ENCODE assay signal across 14 mouse cellular contexts in the genomic region with DNA sequence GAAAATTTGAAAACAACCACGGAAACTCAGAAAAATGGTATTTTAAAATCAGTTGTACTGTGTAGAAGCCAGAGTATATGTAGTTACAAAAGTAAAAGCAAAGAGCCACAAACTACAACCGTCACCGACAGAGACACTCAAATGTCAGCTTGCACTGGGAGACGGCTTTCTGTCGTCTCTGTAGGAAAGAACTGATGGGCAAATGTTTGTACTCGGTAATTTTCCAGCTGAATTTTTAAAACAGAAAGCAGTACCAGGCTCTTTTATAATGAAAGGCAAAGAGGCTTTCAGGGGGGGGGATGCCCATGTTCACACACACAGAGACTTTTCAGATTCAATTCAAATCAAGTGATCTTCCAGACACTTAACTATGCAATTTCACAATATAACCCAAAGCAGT. TPM values are rescaled to one million over a fixed set of nuclear protein-coding genes. Genes with fewer than 3 reads are reported as not detected.
DNase-seq lines count a peak whose midpoint lies in the region; ATAC-seq and TF ChIP-seq lines count a peak whose summit lies in the region.
"Had no signal": no experiment of that assay in that cellular context is flagged by ENCODE, and none has a peak within 500 bp of the region (broad histone marks: within the 10 kb centered on the region; RNA-seq: fewer than 3 reads in every experiment).

No protein-coding gene starts in this region.

- H3K27ac ChIP-seq in limb, embryonic 12.5 days, result peak overlapping the region; percentile 67; the same call in 1 of the 2 replicates
- no peak overlapping the region for H3K27ac ChIP-seq in limb, embryonic 10.5 days
- H3K27ac ChIP-seq in cortical plate, adult 2 months (ENCODE audit: insufficient read depth, low read length), result peak overlapping the region; percentile 86
- peak overlapping the region; percentile 61 for H3K27ac ChIP-seq in limb, embryonic 13.5 days
- H3K27ac ChIP-seq: midbrain, embryonic 13.5 days; neural tube, embryonic 13.5 days had no signal

- peak; percentile 67 for DNase-seq in heart, adult 11 months
- DNase-seq in heart, postnatal 36 days, result no peak
- no peak for DNase-seq in limb, embryonic 10.5 days (ENCODE audit: low spot score)
- DNase-seq in yolk sac, embryonic 10.5 days (ENCODE audit: low spot score), result no peak
- DNase-seq in right cerebral cortex, adult 2 months (ENCODE audit: low spot score in 2 of 2), result no peak
- DNase-seq: cerebellum, adult 9-10 months; heart, postnatal 10 days; right cerebral cortex, adult 18-20 months had no signal

- 0 out of 2 replicates have a peak, but pooled peaks have one; percentile 19 for TF ChIP-seq POLR2A in cortical plate, adult 2 months (IDR thresholded peaks at IDR 0.05; ENCODE audit: extremely low read depth, insufficient read depth, low read length)

- no peak for TF ChIP-seq CTCF in cortical plate, adult 2 months (IDR thresholded peaks at IDR 0.05; ENCODE audit: extremely low read depth, insufficient read depth, low read length)

- intact Hi-C loops in heart, postnatal 36 days (cut with DNase I), result no loop called here

- H3K4me3 ChIP-seq in limb, embryonic 12.5 days (replicated peaks), result no peak overlapping the region
- H3K4me3 ChIP-seq in limb, embryonic 10.5 days, result no peak overlapping the region
- H3K4me3 ChIP-seq in cortical plate, adult 2 months (ENCODE audit: insufficient read depth, low read length), result no peak overlapping the region
- H3K4me3 ChIP-seq in limb, embryonic 13.5 days, result no peak overlapping the region
- H3K4me3 ChIP-seq: liver, embryonic 15.5 days; midbrain, embryonic 13.5 days; neural tube, embryonic 13.5 days had no signal

- no peak for ATAC-seq in limb, embryonic 12.5 days (ENCODE audit: insufficient number of reproducible peaks, insufficient read depth, low FRiP score, low TSS enrichment, low read depth)
- no peak for ATAC-seq in limb, embryonic 13.5 days (ENCODE audit: low FRiP score, low read depth)

- WGBS in limb, embryonic 12.5 days, result 19% methylated on average over 6 of the region's 6 CpGs
- 26% methylated on average over 6 of the region's 6 CpGs for WGBS in limb, embryonic 10.5 days
- 27% methylated on average over 6 of the region's 6 CpGs for WGBS in limb, embryonic 13.5 days

- H3K36me3 ChIP-seq in limb, embryonic 12.5 days, result no peaks in the 10 kb centered on the region
- H3K36me3 ChIP-seq in limb, embryonic 10.5 days, result peaks cover 2% of the 10 kb centered on the region; the same call in 1 of the 2 replicates
- 0 out of 2 replicates have a peak, but pooled peaks cover 4% of the 10 kb centered on the region for H3K36me3 ChIP-seq in limb, embryonic 13.5 days
- H3K36me3 ChIP-seq: midbrain, embryonic 13.5 days; neural tube, embryonic 13.5 days had no signal

- H3K9ac ChIP-seq in limb, embryonic 12.5 days (replicated peaks), result no peak overlapping the region
- 0 out of 2 replicates have a peak overlapping the region, but pooled peaks have one; percentile 32 for H3K9ac ChIP-seq in limb, embryonic 13.5 days
- H3K9ac ChIP-seq: liver, embryonic 15.5 days; midbrain, embryonic 13.5 days; neural tube, embryonic 13.5 days had no signal

- no peaks in the 10 kb centered on the region for H3K9me3 ChIP-seq in limb, embryonic 12.5 days
- H3K9me3 ChIP-seq in limb, embryonic 10.5 days (replicated peaks), result no peaks in the 10 kb centered on the region
- no peaks in the 10 kb centered on the region for H3K9me3 ChIP-seq in limb, embryonic 13.5 days
- H3K9me3 ChIP-seq: liver, embryonic 15.5 days; midbrain, embryonic 13.5 days; neural tube, embryonic 13.5 days had no signal

- no peaks in the 10 kb centered on the region for H3K27me3 ChIP-seq in limb, embryonic 12.5 days
- no peaks in the 10 kb centered on the region for H3K27me3 ChIP-seq in limb, embryonic 10.5 days (ENCODE audit: low read depth, poor library complexity, severe bottlenecking)
- H3K27me3 ChIP-seq in limb, embryonic 13.5 days, result no peaks in the 10 kb centered on the region
- H3K27me3 ChIP-seq: liver, embryonic 15.5 days; midbrain, embryonic 13.5 days; neural tube, embryonic 13.5 days had no signal

- peaks cover 24% of the 10 kb centered on the region for H3K4me1 ChIP-seq in limb, embryonic 12.5 days (replicated peaks)
- H3K4me1 ChIP-seq in limb, embryonic 10.5 days, result peaks cover 25% of the 10 kb centered on the region
- peaks cover 8% of the 10 kb centered on the region for H3K4me1 ChIP-seq in cortical plate, adult 2 months (ENCODE audit: control insufficient read depth, insufficient read depth, low read length)
- peaks cover 36% of the 10 kb centered on the region for H3K4me1 ChIP-seq in limb, embryonic 13.5 days

- H3K4me2 ChIP-seq in limb, embryonic 12.5 days, result no peak overlapping the region
- H3K4me2 ChIP-seq in limb, embryonic 13.5 days (replicated peaks), result peak overlapping the region; percentile 30
- H3K4me2 ChIP-seq: liver, embryonic 15.5 days; midbrain, embryonic 13.5 days; neural tube, embryonic 13.5 days had no signal

RNA-seq across cellular contexts. Expression of a gene that starts 12.7 kb away (rescaled TPM):
- total RNA-seq in heart, postnatal 36 days (2021), result 1 to 10 TPM; 4.3 to 4.7 TPM
- 5.3 and 5.4 TPM in 2 replicates for polyA plus RNA-seq in limb, embryonic 12.5 days (2016; fragmentation: Nextera tagmentation; extraction: Ambion mirVana)
- 1.8 and 4.7 TPM in 2 replicates for polyA plus RNA-seq in limb, embryonic 10.5 days (2016; fragmentation: Nextera tagmentation; extraction: Ambion mirVana)
- polyA plus RNA-seq in cortical plate, adult 2 months (2012; rRNA removed), result 108 and 119 TPM in 2 replicates
- polyA plus RNA-seq in limb, embryonic 13.5 days (2015; fragmentation: Nextera tagmentation; extraction: Ambion mirVana), result 6.1 and 7.1 TPM in 2 replicates

RNA-seq across cellular contexts. Expression of a gene that starts 13.3 kb away (rescaled TPM):
- total RNA-seq in heart, postnatal 36 days (2021), result 10 to 100 TPM; 22.4 to 24.3 TPM
- polyA plus RNA-seq in limb, embryonic 12.5 days (2016; fragmentation: Nextera tagmentation; extraction: Ambion mirVana), result 48.2 and 51.1 TPM in 2 replicates
- 28.1 and 33.9 TPM in 2 replicates for polyA plus RNA-seq in limb, embryonic 10.5 days (2016; fragmentation: Nextera tagmentation; extraction: Ambion mirVana)
- polyA plus RNA-seq in cortical plate, adult 2 months (2012; rRNA removed), result 25.3 and 25.9 TPM in 2 replicates
- polyA plus RNA-seq in limb, embryonic 13.5 days (2015; fragmentation: Nextera tagmentation; extraction: Ambion mirVana), result 40.5 and 41.3 TPM in 2 replicates

Comparison
In these comparisons a context has a peak if more than half of its experiments do, and no peak if none do; other contexts are left out.
1. RNA of a gene that starts 12.7 kb away (polyA plus RNA-seq): 108 to 119 TPM in cortical plate, adult 2 months; 6.1 to 7.1 TPM in limb, embryonic 13.5 days, 5.3 to 5.4 TPM in limb, embryonic 12.5 days and 1.8 to 4.7 TPM in limb, embryonic 10.5 days; every median in the first group is over 10 times any median in the second.